Mouse (Mus musculus): ENCODE data around the gene Tas2r134.

GRCm38 (mm10) chr2:51590308-51590707, 37.0 kb upstream of the Tas2r134 start:
- TF ChIP-seq CTCF (IDR thresholded peaks at IDR 0.05; ENCODE audit: insufficient read depth, low read length) (no peak), POLR2A (IDR thresholded peaks at IDR 0.05; ENCODE audit: borderline replicate concordance, extremely low read depth, low read depth, low read length) (no peak)
